Mouse (Mus musculus) testis, adult 2 months (tissue): ENCODE results near the gene Gata1. TPM values are rescaled to one million over a fixed set of nuclear protein-coding genes. Genes with fewer than 3 reads are reported as not detected.

Experiments used
- H3K27ac ChIP-seq: fragments of 200-500 bp; 2 replicates; pipeline ENCODE4 v1.5.1; 2012; ENCODE audit warnings: low read depth, low read length; ENCODE audit not compliant: control insufficient read depth, insufficient read depth
- H3K27me3 ChIP-seq: fragments of 200-500 bp; 2 replicates; pipeline ENCODE4 v1.6.1; 2012; ENCODE audit warnings: mild to moderate bottlenecking, low read length, moderate library complexity; ENCODE audit not compliant: control insufficient read depth, insufficient read depth
- H3K36me3 ChIP-seq: fragments of 200-500 bp; 2 replicates; pipeline ENCODE4 v1.6.1; 2012; ENCODE audit warnings: mild to moderate bottlenecking, low read length; ENCODE audit not compliant: control insufficient read depth, insufficient read depth
- H3K4me1 ChIP-seq: fragments of 200-500 bp; 2 replicates; pipeline ENCODE4 v1.6.1; 2012; ENCODE audit warnings: low read length; ENCODE audit not compliant: control insufficient read depth, insufficient read depth
- H3K4me3 ChIP-seq: fragments of 200-500 bp; 2 replicates; pipeline ENCODE4 v1.5.1; 2012; ENCODE audit warnings: low read depth, mild to moderate bottlenecking, low read length, moderate library complexity, mixed read lengths; ENCODE audit not compliant: control insufficient read depth
- CTCF ChIP-seq: fragments of 200-500 bp; IDR thresholded peaks from 2 replicates; pipeline ENCODE4 v1.5.1; 2012; ENCODE audit warnings: low read depth, mild to moderate bottlenecking, inconsistent platforms, low read length, moderate library complexity; ENCODE audit not compliant: control insufficient read depth, insufficient read depth, insufficient replicate concordance
- POLR2A ChIP-seq: fragments of 200-500 bp; IDR thresholded peaks from 2 replicates; pipeline ENCODE4 v1.6.1; 2012; ENCODE audit warnings: low read depth, mild to moderate bottlenecking, inconsistent platforms, low read length, moderate library complexity; ENCODE audit not compliant: control insufficient read depth
- polyA plus RNA-seq: library from polyadenylated mRNA; depleted of rRNA; stranded (reverse); fragments of >200 nt; gene quantifications from 2 replicates; pipeline ENCODE4 v1.2.3, GENCODE M21; 2012

Gata1 gene
- polyA plus RNA-seq, 1 experiment, result 22.1 TPM

DNA sequence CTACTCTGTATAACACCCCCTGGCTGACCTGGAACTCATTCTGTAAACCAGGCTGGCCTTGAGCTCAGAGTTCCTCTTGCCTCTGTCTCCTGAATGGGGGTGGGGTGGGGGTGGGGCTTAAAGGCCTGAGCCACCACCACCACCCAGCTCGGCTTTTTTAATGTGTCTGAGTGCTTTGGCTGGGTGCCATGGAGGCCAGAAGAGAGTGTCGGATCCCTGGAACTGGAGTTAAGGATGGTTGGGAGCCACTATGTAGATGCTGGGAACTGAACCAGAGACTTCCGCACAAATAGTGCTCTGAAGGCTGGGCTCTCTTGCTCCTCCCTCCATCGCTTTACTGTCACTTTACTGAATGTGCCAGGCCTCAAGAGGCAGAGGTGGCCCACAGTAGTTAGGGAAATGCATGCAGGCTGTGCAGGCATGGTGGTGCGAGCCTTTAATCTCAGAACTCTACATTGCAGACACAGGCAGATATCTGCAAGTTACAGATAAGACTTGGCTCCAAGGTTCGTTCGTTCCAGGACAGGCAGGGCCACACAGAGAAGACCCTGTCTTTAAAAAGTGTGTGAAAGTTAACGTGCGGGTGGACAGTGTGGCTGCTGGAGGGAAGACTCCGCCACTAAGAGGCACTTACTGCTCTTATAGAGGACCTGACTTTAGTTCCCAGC lies 15.3 kb upstream of the Gata1 start:
- Histone ChIP-seq H3K27me3 (no peaks in the 10 kb centered on the region), H3K4me1 (no peaks in the 10 kb centered on the region), H3K36me3 (no peaks in the 10 kb centered on the region), H3K4me3 (no peak overlapping the region), H3K27ac (no peak overlapping the region)
- TF ChIP-seq POLR2A (no peak), CTCF (no peak)

DNA sequence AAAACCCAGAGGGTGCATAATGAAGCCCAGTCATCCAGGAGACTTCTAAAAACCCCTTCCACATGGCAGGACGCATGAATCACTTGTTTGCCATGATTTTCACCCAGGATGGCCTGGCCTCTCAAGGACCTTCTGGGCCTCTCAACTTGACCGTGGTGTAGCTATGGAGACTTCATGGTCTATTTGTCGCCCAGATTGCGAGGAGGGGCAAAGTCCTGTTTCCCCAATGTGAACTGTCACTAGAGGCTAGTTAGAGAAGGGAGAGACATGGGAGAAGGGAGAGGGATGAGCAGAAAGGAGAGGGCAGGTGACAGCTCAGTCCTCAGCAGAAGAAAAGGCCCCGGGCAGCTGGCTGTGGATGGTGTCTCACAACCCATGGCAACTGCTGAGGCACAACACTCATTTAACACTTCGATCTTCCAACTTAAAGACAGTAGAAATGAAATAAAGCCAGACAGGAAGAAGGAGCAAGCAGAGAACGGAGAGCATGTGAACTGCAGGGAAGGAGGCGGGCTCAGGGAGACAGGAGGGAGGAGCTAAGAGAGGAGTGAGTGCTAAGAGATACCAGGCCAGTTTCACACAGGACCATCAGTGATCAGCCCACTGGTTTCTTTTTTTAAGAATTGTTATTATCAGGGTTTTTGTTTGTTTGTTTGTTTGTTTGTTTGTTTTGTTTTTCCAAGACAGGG lies 14.7 kb upstream of the Gata1 start:
- no peak overlapping the region for H3K4me3 ChIP-seq
- no peaks in the 10 kb centered on the region for H3K4me1 ChIP-seq
- TF ChIP-seq CTCF (no peak), POLR2A (no peak)
- H3K36me3 ChIP-seq, result no peaks in the 10 kb centered on the region
- H3K27ac ChIP-seq, result no peak overlapping the region
- H3K27me3 ChIP-seq, result no peaks in the 10 kb centered on the region

DNA sequence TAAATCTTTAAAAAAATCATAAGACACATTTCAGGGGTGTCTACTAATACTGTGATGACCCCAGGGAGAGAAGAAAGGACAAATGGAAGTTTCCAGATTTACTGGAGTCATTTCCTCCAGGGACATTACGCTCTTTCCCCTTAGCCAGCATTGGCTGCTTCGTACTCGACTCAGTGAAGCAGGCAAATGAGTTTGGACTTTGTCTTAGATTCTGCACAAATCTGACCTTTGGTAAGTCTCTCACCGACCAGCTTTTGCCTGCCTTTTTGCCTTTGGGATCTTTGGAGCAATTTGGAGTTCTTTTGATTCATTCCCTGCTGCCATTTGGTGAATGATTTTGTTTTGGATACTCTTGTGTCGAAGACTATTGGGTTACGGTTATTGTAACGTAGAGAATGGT lies 3.5 kb upstream of the Gata1 start:
- H3K4me3 ChIP-seq, result no peak overlapping the region
- no peaks in the 10 kb centered on the region for H3K4me1 ChIP-seq
- H3K27me3 ChIP-seq, result no peaks in the 10 kb centered on the region
- no peak overlapping the region for H3K27ac ChIP-seq
- TF ChIP-seq CTCF (no peak), POLR2A (no peak)
- no peaks in the 10 kb centered on the region for H3K36me3 ChIP-seq

GRCm38 (mm10) chrX:7971292-7971691 lies 6.6 kb downstream of the Gata1 start:
- Histone ChIP-seq H3K36me3 (no peaks in the 10 kb centered on the region), H3K27ac (no peak overlapping the region; the same call in 1 of the 2 replicates), H3K27me3 (no peaks in the 10 kb centered on the region), H3K4me1 (no peaks in the 10 kb centered on the region), H3K4me3 (no peak overlapping the region)
- no peak for TF ChIP-seq CTCF
- TF ChIP-seq POLR2A, result no peak

- TF ChIP-seq POLR2A (no peak), CTCF (no peak)
- Histone ChIP-seq H3K4me1 (no peaks in the 10 kb centered on the region), H3K27me3 (no peaks in the 10 kb centered on the region), H3K27ac (no peak overlapping the region), H3K36me3 (no peaks in the 10 kb centered on the region), H3K4me3 (no peak overlapping the region)
Measured at GRCm38 (mm10) chrX:7968899-7969298, 9.0 kb downstream of the Gata1 start.

DNA sequence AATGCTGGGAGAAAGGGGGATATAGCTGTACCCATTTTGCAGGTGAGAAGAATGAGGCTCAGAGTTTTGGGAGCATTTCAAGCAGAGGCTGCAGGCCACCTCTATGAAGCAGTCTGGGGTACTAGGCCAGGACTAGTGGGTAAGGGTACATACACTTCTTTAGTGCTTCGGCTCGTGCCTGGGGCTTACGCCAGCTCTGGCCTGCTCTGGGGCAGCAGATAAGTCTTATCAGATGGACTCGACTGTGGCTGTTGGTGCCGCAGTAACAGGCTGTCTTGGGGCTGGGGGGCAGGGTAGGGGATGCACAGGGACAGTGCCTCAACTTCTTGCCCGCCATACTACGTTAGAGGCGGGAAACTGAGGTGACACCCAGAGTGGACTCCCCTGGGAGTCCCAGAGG lies 9.6 kb downstream of the Gata1 start:
- no peaks in the 10 kb centered on the region for H3K4me1 ChIP-seq
- TF ChIP-seq POLR2A, result no peak
- TF ChIP-seq CTCF, result no peak
- H3K27ac ChIP-seq, result no peak overlapping the region
- no peak overlapping the region for H3K4me3 ChIP-seq
- no peaks in the 10 kb centered on the region for H3K36me3 ChIP-seq
- no peaks in the 10 kb centered on the region for H3K27me3 ChIP-seq

DNA sequence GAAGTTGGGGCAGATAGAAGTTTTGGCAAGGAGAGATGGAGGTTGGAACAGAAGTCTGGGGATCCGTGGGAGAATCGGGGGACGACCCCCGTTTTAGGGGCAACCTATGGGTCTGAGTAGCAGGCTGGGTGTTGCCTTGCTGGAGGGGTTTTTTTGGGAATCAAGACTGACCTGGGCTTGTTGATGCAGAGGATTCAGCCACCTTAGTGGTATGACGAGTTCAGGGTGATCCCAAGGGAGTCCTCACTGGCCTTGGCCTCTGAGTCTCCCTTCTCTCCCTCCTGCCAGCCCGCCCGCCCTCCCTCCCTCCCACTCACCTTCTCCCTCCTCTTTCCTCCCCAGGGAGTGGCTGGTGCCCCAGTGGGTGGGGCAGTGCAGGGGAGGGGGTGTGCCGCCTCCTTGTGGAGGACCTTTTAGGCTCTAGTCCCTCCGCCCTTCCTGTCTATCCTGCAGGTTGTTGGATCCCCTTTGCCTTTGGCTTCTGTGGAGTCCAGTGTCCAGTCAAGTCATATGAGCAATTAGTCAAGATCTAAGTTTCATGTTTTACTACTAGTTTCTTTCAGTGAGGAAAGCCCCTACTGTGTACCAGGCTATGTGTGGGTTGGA lies 10.2 kb downstream of the Gata1 start:
- Histone ChIP-seq H3K4me1 (no peaks in the 10 kb centered on the region), H3K27ac (no peak overlapping the region), H3K4me3 (no peak overlapping the region), H3K36me3 (no peaks in the 10 kb centered on the region), H3K27me3 (no peaks in the 10 kb centered on the region)
- TF ChIP-seq POLR2A (no peak), CTCF (no peak)
